Mouse (Mus musculus): ENCODE data around the gene Psmd9. TPM values are rescaled to one million over a fixed set of nuclear protein-coding genes. Genes with fewer than 3 reads are reported as not detected.

Psmd9 gene
- 10 to 100 TPM; 29.0 to 29.4 TPM for total RNA-seq (2021)
- long read RNA-seq, experiment 1, transcript Psmd9-201 (6 exons, 2,597 nt) = major isoform, 70 of 83 reads
- long read RNA-seq, experiment 1, partial matches to known transcripts = 4 of 83 reads
- long read RNA-seq, experiment 1, other reads (novel, unspliced or antisense) = 9 of 83 reads
- long read RNA-seq, experiment 2, transcript Psmd9-201 (6 exons, 2,597 nt) = major isoform, 32 of 39 reads
- long read RNA-seq, experiment 2, partial matches to known transcripts = 0 of 39 reads
- long read RNA-seq, experiment 2, other reads (novel, unspliced or antisense) = 7 of 39 reads

DNA sequence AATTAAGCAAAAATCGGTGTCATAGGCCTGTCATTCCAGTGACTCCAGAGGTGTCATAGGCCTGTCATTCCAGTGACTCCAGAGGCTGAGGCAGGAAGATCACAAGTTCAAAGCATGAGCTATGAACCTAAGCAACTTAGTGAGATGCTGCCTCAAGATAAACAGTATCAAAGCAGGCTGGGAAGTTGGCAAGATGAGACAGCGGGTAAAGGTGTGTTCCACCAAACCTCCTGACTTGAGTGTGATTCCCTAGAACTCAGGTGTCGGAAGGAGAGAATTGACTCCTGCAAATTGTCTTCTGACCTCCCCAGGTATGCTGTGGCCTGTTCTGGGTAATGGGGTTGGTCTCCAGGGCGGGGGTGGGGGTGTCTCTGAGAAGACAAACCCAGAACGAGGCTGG lies at the start of gene Psmd9:
TSS of gene Psmd9 (plus strand) at position 130 of the 400 bp plus-strand sequence.
- DNase-seq = no peak

DNA sequence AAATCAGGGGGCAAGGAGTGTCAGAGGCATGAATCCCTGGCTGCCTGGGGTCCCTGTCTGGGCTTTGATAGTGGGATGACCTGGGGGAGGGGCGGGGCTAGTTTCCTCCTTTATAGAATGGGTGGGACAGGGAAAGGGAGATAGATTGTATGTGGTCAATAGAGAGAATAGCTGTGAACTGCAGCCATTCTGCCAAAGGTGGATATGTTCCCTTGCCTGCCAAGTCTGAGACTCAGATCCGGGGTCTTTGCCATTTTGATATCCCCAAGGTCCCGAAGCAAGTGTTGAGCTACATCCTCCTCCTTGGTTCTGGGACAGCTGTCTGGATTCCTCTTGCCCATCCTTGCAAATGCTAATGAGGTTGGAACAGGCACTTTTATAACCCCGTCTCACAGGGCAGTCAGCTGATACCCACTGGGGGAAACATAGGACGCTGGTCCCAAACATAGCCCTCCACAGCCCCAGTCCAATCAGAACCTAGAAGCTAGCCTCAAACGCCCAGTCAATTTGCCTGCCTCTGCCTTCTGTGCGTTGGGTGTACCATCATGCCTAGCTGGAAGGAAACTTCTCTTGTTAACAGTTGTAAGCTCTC lies 48.5 kb upstream of the Psmd9 start:
- DNase-seq = no peak

DNA sequence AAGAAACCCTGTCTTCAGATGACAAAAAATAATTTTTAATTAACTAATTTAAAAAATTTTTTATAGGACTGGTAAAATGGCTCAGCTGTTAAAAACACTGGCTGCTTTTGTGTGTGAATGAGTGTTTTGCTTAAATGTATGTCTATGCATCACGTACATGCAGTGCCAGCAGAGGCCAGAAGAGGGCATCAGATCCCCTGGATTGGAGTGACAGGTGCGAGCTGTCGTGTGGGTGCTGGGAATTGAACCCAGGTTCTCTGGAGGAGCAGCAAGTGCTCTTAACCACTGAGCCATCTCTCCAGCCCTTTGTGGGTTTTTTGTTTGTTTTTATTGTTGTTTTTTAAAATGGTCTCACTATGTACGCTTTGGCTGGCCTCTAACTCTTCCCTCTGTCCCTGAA lies 47.0 kb upstream of the Psmd9 start:
- no peak for DNase-seq

DNA sequence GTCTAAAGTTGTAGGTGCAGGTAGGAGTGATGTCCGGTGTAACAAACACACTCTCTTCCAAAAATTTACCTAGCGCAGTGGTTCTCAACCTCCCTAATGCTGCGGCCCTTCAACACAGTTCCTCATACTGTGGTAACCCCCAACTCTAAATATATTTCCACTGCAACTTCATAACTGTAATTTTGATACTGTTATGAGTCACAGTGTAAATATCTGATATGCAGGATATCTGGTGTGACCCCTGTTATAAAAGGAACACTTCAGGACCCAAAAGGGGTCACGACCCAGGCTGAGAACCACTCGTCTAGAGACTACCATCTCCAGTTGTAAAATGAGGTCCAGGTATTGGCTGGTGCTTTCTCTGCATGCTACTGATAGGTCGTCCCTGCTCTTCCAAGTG lies 44.1 kb upstream of the Psmd9 start:
- no peak for DNase-seq

DNA sequence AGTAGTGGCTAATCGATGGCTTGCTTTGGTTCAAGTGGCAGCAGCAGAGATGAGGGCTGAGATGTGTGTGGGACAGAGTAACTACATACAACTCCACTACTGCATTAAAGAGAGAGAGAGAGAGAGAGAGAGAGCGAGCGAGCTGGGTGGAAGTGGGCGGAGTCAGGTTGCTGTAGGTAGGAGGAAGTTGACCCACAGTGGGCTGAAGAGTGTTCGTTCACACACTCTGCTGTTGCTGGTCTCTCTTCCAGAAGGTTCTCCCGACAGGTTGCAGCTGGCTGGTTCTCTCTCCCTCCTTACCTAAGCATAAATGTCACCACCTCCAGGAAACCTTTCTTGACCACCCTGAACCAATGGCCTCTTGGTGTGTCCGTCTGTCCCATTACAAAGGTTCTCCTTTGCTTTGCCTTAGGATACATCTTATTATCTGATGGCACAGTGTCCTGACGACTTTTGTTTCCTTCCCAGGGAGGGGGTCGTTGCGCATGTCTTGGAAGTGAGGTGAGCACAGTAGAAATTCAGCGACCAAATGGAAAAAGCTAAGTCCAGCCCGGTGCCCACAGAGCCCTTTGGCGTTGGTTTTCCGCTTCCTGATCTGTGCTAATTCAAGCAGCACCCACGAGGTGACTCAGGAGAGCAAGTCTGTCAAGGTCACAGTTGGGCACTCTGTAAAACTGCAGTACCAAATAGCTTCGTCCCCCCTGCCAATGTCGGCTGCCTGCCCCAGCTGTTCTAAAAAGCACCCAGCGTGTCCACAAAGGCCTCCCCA lies 43.4 kb upstream of the Psmd9 start:
- DNase-seq = peak; percentile 52

DNA sequence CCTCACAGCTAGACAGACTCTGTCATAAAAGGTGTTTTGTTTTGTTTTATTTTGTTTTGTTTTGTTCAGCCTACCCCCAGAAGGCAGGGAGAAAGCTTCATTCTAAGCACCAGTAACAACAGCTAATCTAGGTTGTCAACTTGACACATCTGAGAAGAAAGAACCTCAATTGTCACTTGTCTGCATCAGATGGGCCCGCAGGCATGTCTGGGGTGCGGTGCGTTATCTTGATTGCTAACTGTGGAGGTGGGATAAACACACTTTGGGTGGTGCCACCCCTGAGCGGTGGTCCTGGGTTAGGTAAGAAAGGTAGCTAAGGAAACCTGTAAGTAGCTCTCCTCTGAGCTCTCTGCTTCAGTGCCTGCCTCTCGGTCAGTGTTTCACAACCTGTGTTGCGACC lies 42.2 kb upstream of the Psmd9 start:
- DNase-seq = no peak

DNA sequence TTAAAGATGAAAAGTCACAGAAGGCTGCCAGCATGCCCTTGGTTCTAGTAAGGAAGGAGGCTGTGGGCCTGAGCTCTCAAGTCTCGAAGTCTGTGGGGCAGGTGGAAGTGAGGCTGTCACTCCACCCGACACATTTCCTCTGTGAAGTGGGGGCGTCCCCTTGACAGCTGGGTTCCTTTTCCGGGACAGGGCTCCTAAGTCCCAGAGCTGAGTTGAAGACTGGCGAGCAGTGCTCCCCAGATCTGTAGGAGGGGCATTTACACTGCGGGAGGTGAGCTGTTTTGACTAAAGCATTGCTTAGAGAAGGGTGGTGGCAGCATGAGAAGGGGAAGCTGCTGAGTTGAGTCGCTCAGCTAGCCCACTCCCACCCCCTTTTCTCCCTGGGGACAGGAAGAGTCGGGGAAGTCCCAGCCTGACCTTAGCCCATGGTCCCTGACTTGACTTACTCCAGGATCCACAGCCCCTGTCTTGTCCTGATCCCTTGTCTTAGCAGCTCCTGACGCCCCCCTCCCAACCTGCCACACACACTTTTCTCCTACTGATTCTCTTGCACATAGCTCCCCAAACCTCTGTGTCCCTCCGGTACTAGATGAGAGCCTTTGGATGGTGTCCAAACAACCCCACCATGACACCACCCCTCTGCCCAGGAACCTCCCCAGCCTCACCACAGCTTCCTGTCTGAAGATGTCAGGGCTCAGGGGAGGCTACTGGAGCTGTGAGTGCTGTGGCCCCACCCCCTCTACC lies 40.6 kb upstream of the Psmd9 start:
- DNase-seq = no peak

DNA sequence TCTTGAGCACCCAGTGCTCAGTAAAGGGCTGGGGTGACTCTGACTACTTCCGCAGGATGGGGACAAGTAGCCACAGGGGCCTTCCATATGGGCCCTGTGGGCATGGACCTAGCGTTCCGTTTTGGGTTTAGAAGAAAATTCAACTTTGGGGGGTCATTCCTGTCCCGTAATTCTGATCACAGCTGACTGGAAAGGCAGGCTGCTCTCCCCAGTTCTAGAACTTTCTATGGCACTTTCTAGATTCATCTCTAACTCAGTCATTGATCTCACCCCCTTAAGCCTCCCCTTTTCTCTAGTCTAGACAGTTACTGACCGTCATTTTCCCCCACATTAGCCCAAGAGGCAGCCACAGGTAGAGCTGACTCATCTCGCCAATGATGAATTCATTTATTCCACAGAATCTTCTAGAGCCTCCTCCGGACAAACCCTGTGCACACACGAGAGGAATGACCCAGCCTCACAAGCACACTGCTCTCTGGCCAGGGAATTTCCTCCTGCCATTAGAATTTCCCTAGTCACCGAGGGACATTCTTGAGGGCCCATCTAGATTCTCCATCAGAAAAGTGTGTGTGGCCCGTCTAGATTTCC lies 39.9 kb upstream of the Psmd9 start:
- DNase-seq = no peak

DNA sequence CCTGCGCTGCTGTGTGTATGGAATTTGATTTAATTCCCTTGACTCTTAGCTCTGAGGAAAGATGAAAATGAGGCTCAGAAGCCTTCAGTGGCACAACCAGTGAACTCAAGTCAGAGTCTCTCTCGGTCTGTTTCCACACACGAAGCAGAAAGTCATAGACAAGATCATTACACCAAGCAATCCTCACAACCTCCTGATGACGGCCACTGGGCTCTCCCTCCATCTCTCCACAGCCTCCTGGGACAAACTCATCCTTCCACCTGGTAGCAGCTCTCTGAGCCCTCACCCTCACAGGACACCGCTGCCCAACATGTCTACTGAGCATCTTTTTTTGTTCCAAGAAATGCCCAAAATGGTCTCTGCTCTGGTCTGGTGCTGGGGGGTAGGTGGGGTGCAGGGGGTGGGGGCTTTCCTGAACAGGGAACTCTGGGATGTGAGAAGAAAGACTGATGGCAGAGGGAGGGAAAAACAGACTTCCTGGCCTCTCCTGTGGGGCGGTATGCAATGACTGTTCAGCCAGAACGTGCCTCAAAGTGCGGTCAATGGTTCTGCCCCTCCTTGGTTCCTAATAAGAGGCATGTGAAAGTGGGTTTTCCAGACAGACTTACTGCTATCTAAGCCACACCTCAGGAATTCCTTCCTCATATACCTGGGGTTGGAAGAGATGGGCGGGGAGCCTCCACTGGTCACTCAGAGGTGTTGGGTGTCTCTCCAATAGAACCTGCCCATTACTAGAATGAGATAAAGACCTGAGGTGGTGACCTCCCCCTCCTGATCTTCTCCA lies 39.0 kb upstream of the Psmd9 start:
- DNase-seq = no peak

DNA sequence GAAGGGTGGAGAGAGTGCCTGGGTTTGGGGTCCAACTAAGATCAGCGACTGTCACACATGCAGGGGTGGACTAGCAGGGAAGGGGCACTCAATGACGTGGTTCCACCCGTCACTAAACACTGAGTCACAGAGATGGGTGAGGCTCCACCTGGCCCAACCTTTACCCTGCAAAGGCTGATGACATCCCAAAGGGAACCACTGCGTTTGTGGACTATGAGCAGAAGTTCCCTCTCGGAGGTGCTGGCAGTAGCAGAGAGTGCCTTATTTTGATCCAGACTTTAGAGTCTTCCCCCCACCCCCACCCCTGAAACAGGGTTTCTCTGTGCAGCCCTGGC lies 38.4 kb upstream of the Psmd9 start:
- no peak for DNase-seq

DNA sequence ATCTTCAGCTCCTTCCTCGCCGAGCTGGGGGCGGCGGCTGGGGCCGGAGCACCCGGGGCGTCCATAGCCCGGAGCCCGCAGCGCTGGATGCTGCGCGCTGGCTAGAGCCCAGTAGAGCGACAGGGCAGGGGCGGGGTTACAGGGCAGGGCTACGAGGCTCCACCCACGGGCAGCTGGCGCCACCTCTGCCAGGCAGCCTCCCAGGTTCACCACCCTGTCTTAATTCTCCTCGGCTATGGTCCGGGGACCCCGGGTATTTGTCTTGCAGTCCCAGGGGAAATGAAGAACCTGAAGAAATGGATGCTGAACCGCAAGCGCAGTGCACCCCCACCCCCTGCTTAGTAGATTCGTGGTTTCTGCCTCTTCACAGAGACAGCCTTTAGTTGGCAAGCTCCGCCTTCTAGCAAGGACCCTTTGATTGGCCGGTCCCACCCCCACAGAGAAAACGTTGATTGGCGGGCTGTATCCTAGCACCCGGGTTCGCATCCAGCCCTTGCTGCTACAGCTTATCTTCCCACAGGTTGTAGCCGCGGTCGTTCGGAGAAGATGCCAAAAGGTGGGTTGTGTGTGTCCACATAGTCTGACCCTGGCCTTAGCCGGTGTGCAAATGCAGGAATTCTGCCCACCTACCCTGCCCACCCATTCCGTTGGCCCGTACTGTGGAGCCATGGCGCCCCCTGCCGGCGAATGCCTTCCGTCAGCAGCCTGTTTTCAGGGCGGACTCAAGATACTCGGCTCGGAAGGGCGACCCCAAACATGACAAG lies 36.7 kb upstream of the Psmd9 start, which contains the start of gene Rhof:
TSS of gene Rhof (minus strand) at position 385 of the 764 bp plus-strand sequence.
- peak; percentile 90 for DNase-seq

DNA sequence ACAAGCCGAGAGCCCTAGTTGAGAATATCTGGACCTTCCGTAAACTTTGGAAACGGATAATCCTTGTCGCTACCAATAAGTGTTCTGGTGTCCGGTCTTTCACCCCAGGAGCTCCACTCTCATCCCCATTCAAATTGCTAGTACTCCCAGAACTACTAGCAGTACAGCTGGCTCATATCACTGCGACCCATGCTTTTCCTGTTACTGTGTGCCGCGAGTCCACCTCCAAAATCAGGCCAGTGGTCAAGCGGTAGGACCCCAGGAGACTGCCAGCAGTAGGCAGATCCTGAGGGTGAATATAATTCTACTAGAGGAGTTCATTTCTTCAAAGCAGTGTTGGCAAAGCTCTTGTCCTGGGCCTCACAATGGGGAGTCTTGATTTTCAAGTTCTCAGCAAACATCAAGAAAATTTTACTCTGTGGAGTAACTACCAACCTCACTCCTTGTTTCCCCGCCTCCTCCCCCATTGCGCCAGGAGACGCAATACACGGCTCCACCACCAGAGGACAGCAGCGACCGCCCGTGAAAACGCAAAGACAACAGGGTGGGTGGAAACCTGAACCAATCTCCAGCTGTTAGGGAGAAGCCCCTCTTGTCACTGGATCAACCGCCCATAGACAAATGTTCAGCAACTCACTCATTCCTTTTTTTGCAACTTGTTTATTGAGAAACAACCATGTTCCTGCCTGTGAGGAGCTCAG lies 36.0 kb upstream of the Psmd9 start:
- peak; percentile 94 for DNase-seq

DNA sequence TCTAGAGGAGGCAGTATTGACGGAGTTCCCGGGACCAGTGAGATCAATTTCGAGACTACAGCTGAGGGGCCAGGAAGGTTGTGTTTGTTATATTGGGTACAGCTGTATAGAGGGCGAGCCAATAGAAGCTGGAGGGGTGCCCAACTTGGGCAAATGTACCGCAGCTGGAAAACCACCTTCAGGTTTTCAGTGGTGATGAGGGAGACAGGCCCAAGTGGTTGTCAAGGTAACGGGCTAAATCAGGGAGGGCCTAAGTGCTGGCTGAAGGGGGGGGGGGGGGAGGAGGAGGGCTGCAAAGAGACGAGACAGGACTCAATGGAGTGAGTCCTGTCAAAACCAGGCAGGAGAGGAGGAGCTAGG lies 35.4 kb upstream of the Psmd9 start:
- DNase-seq = no peak

DNA sequence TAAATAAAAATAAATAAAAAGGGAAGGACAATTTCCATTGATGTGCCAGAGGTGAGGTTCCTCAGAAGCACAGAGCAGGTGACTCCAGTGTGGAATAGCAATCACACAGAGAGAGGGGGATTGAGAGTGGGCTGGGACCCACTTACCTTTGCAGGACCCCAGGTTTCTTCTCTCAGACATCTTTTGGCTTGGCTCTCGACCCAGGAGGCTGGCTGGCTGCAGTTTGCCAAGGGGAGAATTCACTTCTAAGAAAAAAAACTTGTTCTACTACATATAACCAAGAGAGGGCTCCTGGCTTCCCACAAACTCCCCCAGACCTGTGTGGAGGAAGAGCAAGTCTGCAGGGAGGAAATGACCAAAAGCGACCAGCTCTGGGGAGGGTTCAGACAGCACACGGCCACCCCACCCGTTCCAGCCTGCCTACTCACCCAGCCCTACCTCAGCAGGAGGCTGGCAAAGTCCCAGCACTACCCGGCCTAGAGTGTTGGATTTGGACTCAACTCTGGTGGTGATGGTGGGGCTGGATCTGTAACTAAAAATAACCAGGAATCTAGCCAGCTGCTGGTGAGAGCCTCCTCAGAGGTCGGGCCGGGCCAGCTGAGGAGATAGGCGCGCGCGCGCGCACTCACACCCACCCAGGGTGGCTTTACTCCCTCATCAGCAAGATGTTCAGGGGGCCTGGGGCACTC lies 34.9 kb upstream of the Psmd9 start:
- peak; percentile 79 for DNase-seq

DNA sequence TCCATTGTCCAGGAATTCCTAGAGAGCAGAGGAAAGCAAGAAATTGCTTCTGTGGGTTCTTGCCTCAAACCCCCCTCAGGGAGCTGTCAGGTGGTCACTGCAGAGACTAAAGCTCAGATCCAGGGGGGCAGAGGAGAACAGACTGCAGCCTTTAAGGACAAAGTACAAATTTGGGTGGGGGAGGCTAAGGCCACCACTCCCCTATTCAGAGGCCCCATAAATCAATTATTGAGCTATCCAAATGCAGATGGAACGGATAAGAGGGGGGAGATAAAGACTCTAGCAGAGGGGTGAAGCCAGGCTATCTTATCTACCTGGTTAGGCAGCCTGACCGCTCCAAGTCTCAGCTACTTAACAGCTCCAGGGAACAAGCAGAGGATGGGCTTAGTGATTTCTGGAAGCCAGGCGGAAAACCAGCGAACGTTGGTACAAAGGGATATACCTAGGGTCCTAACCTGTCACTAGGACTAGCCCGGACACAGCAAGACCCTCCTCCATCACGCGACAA lies 34.3 kb upstream of the Psmd9 start:
- DNase-seq = no peak

DNA sequence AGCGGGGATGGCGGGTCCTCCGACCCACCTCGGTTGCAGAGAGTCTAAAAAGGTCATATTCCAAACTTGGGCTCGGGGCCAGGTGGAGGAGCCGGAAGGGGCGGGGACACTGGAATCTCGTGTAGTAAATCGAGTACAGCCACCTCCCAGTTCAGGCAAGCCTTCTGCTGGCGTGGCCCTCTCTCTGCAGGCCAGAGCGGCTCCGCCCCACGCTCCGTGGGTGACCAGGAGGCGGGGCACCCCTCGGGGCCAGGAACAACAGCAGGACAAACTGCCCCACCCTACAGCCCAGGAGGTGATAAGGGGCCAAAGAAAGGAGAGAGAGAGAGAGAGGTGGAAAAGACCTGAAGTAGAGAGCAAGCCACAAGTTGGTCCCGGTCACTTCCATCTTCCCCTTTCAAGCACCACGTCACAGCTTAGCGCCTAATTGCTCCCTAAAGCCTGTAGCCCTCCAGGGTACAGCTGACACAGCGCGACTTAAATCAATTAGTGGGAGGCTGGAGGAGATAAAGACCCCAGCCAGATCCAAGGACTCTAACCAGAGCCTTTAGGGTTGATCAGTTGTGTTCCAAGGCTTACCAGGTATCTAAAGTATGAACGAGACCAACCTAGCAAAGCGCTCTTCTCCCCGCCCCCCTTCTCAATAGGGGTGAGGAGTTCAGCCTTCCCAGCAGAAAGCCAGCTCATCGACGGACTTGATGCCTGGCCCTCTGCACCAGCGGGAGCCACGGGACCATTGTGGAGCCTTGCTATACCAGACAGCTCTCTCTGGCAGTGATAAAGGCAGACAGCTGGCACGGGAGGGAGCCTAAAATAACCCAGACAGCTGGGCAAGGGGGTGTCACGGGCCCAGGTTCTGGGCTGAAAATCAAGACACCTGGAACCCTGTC lies 33.5 kb upstream of the Psmd9 start:
- DNase-seq = peak; percentile 95

DNA sequence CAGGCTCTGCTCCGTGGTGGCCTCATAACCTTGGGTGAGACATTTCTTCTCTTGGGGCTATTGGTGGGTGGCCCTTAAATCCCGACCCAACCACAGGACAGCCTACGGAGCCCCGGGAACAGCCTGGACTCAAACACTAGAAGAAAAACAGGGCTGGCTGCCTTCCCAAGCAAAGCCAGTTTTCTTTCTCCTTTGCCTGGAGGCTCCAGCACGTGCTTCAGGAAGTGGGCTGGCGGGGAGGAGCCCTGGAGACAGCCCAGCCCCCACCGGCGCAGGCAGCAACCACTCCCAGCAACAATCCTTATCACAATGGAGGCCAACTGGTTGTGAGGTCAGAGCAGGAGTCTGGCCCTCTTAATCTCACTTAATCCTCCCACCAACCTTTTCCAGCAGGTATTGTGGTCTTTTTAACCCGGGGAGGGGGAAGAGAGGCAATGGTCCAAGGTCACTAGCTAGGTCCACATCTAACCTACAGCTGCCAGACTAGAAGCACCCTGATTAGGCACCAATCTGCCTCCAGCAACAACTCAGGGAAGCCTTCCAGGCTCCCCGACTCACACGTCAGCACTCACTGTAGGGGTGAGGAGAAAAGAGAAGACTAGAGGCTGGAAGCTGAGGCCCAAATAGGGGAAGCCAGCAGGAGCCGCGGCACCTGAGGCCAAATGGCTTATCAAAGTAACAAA lies 32.7 kb upstream of the Psmd9 start:
- peak; percentile 95 for DNase-seq
